Mouse (Mus musculus): ENCODE data around the gene Usf3.
A peak's percentile ranks its signal among the peaks of the same experiment; 100 is the strongest.

Gene Usf3

DNA sequence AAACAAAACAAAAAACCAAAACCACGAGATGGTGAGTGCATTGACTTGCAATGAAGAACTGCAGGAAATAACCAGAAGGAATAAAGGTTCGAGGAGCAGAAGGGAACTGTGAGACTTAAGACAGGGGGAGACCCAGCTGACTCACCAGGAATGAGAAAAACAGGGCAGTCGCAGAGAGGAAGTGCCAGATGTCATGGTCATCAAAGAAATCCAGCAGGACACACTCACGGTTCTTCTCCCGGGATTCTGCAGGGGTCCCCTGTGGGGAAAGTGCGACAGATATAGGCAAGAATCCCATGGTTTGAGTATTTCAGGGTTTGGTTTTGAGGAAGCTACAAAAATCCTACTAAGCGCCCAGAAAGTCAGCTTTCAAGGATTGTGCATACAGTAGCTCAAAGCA, 70.3 kb downstream of the Usf3 start:
- DNase-seq, result no peak

DNA sequence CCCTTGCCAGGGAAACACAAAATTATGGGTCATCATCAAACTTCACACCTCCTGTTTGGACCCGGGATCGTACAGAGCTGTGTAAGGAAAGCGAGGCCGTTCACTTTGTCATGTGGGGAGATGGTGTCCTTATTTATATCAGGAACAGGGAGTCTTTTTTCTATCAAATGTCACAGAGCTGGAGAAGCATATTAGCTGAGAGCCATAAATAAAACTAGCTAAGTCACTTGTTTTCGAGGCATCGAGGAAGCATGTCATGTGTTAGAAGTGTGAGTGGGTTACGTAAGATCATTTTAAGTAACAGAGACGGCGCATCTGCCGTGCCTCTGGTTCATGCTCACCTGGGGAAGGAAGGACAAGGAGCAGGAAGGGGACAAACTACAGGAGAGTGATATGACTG, 76.9 kb downstream of the Usf3 start:
- DNase-seq, result no peak

DNA sequence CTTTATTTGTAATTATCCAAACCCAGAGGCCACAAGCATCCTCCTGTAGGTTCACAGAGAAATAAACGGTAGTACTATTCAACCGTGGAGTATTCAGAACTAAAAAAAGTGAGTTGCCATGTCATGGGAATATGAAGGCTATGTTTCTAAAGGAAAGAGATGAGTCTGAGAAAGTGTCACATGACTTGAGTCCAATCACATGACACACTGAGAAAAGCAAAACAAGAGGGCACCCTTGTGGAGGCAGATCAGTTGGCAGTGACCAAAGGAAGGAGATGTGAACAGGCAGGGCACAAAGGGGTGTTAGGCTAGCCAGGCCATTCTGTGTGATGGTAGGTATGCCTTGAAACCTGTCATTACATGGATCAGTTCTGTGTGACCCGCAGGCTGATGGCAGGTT, 79.7 kb downstream of the Usf3 start:
- no peak for DNase-seq

DNA sequence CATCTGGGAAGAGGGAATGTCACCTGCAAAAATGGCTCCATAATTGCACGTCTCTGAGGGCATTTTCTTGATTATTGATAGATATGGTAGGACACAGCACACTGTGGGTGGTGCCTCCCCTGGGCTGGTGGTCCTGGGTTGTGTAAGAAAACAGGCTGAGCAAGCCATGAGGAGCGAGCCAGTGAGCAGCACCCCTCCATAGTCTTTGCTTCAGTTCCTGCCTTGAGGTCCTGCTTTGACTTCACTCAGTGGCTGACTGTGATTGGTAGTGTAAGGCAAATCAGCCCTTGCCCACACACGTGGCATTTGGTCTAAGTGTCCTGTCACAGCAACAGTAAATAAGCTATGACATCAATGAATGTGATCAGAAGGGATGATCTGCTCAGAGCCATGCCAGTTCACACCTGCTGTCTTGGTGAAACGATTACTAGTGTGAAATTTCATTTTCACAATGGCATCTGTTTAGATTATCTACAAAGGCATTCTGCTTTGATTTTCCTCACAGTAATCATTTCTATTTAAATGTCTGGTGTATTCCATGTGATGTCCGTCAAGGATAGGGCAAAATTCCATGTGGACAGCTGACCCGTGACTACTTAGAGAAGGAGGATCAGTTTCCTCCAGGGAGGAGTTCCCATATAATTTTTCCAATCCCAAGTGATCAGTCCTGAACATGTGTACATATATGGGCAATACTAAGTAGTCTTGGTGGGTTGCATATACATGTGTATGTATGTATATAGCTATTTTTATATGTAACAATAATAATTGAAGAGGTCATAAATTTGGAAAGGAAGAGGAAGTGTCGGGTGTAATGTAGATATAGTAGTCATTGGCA, 81.0 kb downstream of the Usf3 start:
- DNase-seq, result no peak

DNA sequence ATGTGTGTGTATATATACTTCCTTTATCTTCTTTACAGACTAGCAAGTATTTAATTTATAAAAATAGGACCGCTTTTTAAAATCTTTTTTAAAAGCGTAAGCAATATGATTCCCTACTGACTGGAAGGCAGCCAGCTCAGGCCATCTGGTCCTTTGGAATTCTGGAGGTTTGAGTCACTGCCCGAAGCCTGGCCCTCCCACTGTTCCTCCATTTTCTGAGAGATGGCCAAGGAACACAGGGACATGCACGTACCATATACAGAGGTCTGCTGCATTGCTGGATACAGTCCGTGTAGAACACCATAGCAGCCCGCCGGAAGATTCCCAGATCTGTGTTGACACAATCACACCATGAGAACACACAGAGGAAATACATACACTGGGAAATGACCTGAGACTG, 81.7 kb downstream of the Usf3 start:
- peak; percentile 41 for DNase-seq

DNA sequence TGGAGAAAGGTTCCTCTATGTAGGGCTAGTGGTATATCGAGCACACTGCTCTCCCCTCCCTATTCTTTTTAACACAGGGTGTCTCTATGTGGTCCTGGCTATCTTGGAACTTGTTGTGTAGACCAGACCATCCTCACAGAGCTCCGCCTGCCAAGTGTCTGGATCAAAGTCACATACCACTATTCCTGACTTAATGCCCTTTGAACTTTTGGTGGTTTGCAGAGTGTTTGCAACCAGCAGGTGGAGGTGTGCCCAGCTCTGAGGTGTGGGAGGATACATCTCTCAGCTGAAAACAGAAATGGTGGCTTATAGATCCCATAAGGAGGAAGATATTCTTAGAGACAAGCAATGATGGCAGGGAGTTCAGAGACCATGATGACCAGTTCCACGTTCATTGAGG, 84.4 kb downstream of the Usf3 start:
- no peak for DNase-seq

DNA sequence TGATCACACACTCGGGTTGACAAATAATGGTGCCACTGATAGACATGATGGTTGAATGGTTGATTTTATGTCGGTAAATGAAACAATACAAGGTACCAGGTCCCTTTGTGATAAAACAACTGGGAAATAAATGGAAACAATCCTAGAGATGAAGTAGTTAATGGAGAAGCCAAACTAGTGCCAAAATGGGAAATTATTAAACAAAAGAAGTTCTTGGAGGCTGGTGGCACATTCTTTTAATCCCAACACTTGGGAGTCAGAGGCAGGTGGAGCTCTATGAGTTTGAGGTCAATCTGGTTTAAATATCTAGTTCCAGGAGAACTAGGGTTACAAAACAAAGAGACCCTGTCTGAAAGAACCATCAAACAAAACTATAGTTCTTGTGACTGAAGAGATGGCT, 91.9 kb downstream of the Usf3 start:
- DNase-seq, result no peak

DNA sequence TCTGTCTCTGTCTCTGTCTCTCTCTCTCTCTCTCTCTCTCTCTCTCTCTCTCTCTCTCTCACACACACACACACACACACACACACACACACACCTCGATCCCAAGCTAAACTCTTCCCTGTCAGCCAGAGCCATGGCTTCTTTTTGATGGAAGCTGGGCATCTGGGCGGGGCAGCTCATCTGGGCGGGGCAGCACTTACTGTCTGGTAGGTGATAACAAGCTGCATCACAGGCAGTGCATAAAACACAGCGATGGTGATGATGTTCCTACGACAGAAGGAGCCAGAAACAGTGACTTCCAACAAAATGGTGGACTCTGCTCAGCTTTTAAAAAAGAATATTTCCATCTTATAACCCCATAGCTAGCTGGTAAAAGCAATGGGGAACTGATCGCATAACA, 92.5 kb downstream of the Usf3 start:
- no peak for DNase-seq

DNA sequence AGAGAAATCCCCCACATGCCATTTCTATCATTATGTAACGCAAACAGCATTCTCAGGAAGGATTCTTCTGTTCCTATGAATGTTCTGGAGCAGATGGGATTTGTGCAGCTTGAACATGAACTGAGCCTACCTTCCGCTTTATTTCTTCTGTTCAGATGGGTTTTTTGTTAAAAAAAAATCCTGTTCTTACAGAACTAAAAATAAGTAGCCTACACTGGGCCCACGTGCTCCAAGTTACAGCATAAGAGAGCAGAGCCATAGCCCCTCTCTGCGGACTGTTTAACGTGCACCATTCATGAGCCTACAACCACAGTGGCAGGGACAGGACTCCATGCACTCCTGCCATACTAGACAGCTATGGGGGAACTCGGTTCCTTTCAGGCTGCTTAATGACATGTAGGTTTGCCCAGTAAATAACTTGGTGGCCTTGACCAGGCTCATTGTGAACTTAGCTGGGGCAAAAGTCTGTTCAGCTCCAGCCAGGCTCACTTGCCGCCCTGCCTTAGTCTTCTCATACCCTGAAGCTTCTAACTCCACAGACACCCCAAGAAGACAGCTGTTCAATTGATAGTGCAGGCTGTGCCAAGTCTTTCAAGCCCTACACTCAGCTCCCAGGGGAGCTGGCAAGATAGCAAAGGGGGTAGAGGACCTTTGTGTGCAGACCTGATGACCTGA, 95.6 kb downstream of the Usf3 start:
- DNase-seq, result no peak

DNA sequence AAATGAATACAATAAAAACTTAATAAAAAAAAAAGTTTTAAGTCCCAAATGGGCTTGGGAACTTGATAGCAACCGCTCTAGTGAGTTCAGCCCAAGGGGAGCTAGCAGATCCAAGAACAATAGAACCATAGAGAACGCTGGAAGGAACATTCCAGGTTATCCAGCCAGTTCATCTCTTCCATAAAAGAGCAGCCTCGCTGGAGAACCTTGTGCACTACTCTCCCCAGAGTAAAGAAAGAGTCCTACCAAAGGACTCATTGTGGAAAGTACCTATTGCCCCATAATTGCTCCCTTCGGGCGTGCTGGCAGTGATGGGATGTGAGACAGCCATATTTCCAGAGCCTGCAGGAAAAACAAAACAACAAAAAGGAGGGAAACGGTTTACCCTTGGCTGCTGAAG, 96.5 kb downstream of the Usf3 start:
- no peak for DNase-seq

DNA sequence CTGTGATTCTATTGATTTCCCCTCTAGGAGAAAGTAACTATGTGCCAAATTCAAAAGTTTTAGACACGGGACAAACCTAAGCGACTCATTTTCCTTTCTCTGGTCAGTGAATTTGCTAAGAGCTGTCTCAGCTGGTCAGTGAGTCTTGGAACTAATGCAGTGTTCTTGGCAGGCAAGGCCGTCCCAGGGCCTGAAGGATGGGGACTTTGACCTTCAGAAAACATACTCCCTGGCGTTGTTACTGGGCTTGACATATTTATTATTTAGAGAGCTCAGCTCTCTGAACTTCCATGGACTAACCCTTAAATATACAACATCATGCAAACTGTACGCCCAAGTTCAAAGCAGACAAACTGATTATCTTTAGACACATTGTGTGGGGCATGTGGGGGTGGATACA, 97.6 kb downstream of the Usf3 start:
- peak; percentile 9 for DNase-seq

DNA sequence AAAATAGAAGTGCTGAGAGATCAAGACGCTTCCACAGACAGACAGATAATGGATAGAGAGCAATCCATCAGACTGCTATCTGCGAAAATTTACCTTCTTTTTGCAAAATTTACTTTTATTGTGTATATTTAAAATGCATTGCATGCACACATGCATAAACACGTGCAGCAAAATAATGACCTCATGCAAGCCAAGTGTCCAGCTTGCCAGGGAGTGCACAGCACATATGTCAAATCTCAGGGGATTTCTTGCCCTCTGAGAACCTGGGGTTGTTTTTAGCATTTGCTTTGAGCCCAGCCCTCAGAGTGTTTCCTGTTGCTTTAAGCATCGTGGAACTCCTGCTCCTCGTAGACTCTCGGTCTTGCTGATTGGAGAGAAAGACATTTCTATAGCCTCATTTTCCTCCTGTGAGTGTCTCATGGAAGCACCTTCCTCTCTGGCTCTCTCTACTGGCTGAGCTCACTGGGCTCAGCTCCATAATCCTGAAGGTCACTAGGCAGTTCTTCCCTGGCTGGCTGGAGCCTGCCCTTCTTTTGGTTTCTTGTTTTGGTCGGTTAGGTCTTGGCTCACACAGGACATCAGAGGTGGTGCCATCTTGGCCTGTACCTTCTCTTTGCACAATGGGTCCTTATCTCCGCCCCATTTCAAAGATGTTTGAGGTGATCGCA, 98.5 kb downstream of the Usf3 start:
- no peak for DNase-seq
